Mouse (Mus musculus) cerebellum, adult 11 months (tissue): ENCODE measurements around the gene Olfr713.

Source experiments
- DNase-seq: peaks from one replicate; pipeline ENCODE4 v3.0.0; 2022

The Olfr713 gene

DNA sequence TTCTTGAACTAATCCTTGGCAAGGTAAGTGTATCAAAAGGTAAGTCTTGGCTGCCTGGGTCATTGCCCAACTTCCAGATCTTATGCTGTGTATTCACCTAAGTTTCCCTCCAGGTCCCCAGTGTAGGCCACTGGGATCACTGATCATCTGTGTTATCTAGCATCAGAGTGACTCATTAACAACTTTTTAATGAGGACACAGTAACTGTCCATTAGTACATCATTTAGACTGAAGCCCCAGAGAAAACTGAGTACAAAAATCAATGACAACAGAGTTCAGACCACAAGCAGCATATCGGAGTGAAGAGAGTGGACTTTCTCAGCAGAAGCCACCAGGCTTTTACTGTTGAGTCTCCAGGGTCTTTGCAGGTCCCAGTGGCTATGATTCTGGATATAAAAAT lies at the start of gene Olfr713:
Olfr713 (plus strand) TSS at position 301 of the 400 bp plus-strand sequence.
- DNase-seq: no peak

DNA sequence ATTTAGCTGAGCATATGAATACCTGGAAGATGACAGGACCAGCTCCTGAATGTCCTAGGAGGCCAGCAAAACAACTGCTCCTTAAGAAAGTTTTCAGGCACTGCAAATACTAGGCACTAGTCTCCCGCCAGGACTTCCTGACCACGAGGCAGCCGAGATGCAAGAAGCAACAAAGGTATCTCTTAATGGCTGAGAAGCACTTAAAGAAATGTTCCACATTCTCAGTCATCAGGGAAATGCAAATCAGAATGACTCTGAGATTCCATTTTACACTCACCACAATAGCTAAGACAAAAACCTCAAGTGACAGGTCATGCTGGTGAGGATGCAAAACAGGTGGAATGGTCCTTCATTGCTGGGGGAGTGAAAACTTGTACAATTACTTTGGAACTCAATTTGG lies 45.7 kb upstream of the Olfr713 start:
- no peak for DNase-seq

DNA sequence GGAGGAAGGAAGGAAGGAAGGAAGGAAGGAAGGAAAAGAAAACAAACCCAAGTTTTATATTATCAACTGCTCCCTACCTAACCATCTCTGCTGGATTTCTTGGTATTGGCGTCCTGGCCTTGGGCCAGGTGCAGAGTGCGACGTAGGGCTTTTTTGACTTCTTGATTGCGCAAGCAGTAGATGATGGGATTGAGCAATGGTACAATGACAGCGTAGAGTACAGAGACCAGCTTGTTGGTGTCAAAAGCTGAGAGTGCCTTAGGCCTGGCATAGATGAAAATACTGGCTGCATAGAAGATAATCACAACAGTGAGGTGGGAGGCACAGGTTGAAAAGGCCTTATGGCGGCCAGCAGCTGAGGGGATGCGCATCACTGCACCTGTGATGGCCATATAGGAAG lies 30.2 kb upstream of the Olfr713 start:
- DNase-seq: no peak

DNA sequence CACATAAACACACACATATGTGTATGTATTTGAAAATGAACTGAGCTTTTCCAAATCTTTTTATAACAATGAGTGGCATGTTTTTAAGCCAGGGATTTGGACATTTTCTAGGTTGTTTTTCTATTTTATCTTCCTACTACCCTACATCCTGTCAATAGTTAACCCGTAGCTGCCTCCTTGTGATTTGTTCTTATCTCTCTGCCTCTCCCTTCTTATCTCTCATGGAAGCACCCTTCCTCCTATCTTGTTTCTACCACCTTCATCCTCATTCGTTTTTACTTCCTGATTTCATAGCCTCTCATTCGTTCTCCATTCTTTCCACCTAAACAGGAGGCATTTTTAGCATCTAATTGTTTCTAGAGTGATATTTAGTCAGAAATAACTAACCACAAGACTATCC lies 26.8 kb upstream of the Olfr713 start:
- no peak for DNase-seq

DNA sequence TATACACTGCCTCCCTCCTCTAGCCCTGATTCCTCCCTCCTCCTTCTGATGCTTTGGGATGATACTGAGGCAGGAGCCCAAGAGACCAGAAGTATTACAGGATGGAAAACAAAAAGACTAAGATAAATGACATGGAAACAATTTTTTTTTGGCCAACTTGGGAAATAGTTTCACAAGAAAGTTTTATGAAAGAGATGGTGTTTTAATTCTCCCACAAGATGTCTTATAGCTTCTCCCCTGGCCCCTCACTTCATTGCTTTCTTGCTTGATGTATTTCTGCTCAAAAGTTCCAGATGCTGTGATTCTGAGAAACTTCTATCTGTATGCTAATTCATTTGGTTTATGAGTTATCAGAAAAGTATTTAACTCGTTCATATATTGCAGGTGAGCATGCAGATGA lies 25.0 kb upstream of the Olfr713 start, which contains the start of gene Olfr2:
Olfr2 (minus strand) TSS at position 101 of the 400 bp plus-strand sequence.
- no peak for DNase-seq

- DNase-seq: no peak
These were observed 9.1 kb downstream of the Olfr713 start for GRCm38 (mm10) chr7:107039934-107040563.

GRCm38 (mm10) chr7:107043136-107043535 lies 12.2 kb downstream of the Olfr713 start:
- no peak for DNase-seq

- no peak for DNase-seq
These were observed 13.4 kb downstream of the Olfr713 start for GRCm38 (mm10) chr7:107044407-107044806.

DNA sequence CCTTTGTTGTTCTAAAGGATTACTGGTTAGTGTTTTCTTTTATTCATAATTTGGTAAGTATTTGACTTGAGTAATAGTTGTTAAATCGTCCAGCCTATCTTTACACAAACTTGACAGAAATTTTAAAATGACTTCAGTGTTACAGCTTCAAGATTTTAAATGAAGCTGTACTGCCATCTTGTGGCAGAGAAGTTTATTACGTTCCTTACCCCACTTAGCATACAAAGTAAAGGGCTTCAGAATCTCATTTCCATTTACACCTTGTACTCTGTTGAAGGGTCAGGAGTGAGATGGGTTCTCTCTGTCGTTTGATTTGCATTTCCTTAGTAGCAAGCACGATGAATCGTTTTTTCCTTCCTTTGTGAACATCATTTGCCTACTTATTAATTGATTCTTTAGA lies 14.9 kb downstream of the Olfr713 start:
- DNase-seq: no peak

- no peak for DNase-seq
These were observed 16.6 kb downstream of the Olfr713 start for GRCm38 (mm10) chr7:107047578-107047977.

- no peak for DNase-seq
These were observed 39.7 kb downstream of the Olfr713 start, which contains the start of gene Olfr714 for GRCm38 (mm10) chr7:107070681-107071080. Gene Olfr714 (plus strand): TSS chr7:107070981.
